Mouse (Mus musculus) c-Kit-positive CD71-negative TER-119-negative erythroid progenitor cells, embryonic 14.5 days (primary cell): ENCODE measurements around the gene Ruvbl1.
A peak's percentile ranks its signal among the peaks of the same experiment; 100 is the strongest.

Experiments used
- DNase-seq: peaks from one replicate; pipeline ENCODE4 v3.0.0-alpha.2; 2013; ENCODE audit warnings: low read depth

Ruvbl1 gene

DNA sequence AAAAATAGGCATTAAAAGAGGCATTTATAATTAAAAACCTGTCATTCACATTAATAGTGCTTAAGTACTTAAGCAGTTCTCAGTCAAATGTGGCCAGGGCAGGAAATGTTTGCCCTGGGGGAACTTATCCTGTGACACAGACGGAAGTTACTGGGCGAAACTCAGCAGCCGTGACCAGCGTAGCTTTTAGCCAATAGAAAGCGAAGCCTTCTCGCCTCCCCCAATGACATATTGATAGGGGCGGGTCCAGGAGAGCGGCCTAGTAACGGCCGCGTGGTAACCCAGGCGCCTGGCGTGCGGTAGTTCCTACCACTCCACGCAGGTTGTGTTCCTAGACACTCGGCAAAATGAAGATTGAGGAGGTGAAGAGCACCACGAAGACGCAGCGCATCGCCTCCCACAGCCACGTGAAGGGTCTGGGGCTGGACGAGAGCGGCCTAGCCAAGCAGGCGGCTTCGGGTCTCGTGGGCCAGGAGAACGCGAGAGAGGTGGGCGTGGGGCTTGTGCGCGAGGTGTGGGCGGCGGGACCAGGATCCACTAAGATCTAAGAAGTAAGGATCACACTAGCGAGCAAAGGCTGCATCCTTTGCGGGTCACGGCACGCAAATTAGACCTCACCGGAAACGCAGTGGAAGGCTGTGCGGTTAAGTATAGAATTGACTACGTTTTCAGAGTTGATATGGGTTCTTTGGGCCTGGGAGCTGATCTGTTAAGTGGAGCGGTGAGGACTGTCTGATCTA is at the start of gene Ruvbl1:
Gene Ruvbl1, plus strand, starts transcription at position 229 of the 740 bp plus-strand sequence.
- peak; percentile 93 for DNase-seq

DNA sequence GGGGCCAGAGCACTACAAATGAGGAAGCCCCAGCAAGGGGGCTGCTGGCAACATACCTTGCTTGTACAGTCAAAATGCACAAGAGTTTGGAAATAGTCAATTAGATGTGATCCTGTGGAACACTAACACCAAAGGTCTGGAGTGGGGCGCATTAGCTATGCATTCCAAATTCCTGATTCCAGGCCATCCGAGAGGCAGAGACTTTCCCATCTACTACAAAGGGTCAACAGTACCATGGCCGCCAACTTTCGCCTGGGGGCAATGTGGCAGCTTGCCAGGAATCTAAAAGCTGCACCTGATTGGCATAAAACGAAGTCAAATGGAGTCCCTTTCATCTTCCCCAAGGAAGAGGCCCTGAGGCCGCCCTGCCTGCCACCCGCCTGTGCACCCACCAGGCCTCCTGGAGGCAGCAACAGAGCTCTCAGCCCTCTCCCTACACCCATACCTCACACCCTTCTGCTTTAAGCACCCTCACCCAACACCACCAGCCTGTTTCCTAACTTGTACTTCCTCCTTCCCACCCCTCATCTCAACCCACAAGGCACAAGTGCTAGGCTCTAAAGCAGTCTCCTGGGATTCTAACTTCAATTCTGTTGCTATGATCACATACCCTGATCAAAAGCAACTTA is 49.0 kb upstream of the Ruvbl1 start:
- DNase-seq: no peak

DNA sequence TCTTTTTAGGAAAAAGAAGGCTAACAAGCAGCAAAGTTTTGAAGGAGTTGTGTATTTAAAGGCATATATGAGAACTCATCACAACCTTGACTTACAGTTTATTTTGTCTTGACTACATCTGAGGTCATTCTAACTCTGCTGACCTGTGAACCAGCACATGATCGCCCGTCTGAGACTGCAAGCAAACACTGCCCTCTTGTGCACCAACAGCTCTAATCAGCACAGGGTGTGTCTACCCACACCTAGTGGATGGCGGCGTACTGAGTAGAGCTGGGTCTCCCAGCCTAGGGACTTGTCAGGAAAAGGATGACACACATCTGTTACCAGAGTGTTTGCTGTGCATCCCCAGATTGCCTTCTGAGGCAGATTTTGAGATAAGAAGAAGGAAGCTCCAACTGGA is 34.0 kb upstream of the Ruvbl1 start:
- DNase-seq: no peak

- DNase-seq: no peak
These were observed 29.6 kb upstream of the Ruvbl1 start for GRCm38 (mm10) chr6:88435609-88436008.

DNA sequence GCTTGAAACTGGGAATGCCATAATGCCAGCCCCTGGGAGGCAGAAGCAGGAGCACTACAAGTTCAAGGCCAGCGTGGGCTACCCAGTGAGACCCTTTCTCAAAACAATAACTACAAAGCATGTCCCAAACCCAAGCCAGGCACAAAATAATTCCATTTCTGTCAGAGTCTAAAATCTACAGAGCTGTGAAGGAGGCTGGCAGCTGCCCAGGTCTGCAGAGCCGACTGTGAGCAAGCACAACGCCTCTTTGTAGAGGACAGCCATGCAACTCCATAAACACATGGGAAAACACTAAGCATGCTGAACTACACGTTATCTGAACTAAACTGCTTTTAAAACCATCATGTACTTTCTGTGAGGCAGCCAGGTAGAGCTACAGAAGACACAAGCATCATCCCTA is 26.2 kb upstream of the Ruvbl1 start:
- DNase-seq: no peak

DNA sequence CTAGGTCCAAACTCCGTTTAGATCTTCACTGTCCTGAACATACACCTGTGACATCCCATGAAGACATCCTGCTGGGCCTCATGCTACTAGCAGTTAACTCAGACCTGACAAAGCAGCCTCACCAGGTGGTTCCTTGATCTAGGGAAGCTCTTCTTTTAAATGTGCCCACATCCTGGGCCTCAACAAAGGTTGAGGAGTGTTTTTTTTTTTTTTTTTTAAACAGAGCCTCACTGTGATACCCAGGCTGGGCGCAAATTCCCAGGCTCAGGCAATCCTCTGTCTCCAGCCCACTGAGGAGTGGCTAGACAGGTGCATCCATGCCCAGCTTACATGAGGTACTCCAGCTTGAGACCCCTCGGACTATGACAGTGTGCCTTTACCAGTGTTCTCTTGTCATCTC is 22.7 kb upstream of the Ruvbl1 start:
- no peak for DNase-seq

DNA sequence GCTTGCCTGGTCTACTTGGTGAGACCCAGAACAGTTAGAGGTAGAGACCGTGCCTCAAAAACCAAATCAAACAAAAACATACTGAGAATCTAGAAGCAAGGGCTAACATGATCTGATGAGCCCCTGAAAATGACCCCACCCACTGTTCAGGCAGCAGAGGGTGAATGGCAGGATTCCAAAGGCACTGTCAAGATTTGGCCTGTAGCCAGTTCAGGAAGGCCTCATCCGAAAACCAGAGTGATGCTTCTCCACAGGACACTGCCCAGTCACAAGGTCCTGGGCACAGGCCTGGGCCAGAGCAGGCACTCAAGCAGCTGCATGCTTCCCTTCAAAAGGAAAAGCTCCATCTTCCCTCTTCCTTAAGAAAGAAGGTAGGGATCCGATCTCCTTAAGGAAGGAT is 21.8 kb upstream of the Ruvbl1 start:
- DNase-seq: no peak

DNA sequence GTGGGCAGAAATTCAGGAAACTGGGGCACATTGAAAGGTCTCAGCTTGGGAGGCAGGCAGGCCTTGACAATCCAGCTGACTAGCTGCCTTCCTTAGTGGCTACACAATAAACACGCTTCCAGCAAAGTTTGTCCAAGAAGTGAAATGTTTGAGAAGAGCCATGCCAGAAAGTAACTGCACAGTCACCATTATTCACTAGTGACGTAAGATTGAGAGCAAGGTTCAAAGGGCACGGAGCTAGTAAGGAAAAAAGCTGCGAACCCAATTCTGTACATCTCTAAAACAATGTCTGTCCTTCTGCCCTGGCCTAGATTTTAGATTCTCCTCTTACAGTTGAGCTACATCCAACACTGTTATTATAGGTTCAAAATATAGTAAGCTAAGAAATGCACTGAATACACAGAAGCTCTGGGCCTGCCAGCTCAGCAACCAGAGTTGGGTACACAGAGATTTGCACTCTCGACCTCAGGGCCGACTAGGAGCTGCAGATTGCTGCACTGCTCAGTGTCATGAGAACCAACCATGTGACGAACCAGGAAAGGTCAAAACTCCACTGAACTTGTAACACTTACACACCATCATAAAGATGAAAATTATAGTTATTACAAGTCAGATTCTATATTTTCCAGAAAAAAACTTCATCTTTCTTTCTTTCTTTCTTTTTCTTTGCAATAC is 21.0 kb upstream of the Ruvbl1 start:
- DNase-seq: no peak

DNA sequence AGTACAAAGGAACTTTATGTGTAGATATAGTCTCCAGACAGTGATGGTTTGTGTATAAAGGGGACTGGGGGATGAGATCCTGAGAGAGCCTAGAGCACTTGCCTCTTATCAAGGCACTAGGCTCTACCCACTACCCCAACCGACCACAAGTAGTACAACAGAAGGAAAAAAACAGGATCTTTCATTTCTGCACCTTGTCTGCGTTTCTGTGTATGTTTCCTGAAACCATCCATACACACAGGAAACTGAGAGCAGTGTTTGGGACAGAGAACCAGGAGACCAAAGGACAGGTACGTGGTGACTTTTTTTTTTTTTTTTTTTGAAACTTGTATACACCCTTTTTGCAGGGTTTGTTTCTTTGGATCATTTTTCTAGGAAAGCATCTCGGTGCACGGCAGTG is 19.5 kb upstream of the Ruvbl1 start:
- no peak for DNase-seq

- DNase-seq: peak; percentile 63
These were observed 18.9 kb upstream of the Ruvbl1 start, which contains the start of gene Eefsec for GRCm38 (mm10) chr6:88446063-88447002. TSS of gene Eefsec (minus strand) at chr6:88446539.

- DNase-seq: no peak
These were observed 17.8 kb upstream of the Ruvbl1 start for GRCm38 (mm10) chr6:88447454-88447853.

DNA sequence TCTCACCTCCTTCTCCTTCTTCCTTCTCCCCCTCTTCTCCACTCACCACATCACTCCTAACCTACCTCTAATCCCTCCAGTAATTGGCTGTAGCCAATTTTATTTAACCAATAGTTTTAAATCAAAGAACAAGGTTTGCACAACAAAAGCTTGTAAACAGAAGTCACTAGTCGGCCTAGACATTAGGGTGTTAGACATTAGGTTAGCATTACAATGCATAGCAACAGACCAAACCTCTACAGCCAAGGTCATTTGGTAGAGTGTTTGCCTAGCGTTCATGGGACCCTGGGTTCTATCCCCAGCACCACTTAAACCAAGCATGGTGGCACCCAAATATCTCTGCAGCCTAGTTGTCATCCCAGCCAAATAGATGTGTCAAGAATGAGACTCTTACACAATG is 10.7 kb upstream of the Ruvbl1 start:
- no peak for DNase-seq

GRCm38 (mm10) chr6:88469878-88470277 is 4.7 kb downstream of the Ruvbl1 start:
- no peak for DNase-seq

- no peak for DNase-seq
These were observed 15.2 kb downstream of the Ruvbl1 start for GRCm38 (mm10) chr6:88480421-88480820.

- no peak for DNase-seq
These were observed 17.9 kb downstream of the Ruvbl1 start for GRCm38 (mm10) chr6:88483111-88483510.

- DNase-seq: no peak
These were observed 18.7 kb downstream of the Ruvbl1 start for GRCm38 (mm10) chr6:88483913-88484312.

GRCm38 (mm10) chr6:88485378-88485777 is 20.2 kb downstream of the Ruvbl1 start:
- no peak for DNase-seq

- no peak for DNase-seq
These were observed 21.7 kb downstream of the Ruvbl1 start for GRCm38 (mm10) chr6:88486893-88487292.

GRCm38 (mm10) chr6:88489026-88489425 is 23.8 kb downstream of the Ruvbl1 start:
- no peak for DNase-seq

DNA sequence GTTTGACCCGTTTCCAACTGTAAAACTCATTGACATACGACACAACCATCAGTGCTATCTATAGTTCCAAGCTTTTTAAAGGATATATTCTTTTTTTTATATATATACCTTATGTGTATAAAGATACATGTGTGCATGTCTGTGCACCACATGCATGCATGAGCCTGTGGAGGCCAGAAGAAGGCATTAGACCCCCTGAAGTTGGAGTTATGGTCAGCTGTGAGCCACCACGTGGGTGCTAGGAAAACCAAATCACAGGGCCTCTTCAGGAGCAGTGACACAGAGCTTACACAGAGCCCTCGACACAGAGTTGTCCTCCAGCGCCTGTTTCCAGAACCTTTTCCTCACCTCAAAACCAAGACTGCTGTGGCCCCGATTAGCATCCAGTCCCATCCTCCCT is 24.6 kb downstream of the Ruvbl1 start:
- DNase-seq: no peak

DNA sequence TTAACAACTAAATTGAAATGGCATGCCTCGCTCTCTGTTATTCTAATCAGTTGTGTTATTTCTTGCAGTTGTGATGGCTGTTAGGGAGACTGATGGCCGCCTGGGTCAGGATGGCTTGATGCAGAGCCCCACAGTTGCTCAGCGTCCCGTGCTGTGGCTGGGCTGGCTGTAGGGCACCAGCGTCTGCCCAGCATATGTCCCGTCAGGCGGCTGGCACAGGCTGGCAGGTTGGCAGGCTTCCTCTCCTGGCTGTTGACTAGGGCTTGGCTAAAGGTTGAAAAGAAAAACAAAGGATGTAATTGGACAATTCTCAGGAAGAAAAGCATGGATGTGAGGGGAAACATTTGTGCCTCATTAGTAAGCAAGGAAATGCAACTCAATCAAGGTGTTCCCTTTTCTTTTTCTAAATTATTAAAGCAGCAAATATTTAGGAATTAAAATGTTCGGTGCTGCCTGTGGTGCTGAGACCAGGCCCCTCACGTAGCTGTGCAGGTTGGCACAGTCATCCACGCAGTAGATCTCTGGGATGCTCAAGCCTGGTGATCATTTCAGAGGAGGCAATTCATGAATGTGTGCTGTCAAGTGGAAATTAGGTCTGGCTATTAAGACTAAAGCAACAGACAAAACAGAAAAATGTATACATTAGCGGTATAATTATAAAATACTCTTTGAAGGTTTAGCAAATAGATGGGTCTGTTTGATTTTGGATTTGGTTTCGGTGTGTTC is 25.6 kb downstream of the Ruvbl1 start:
- DNase-seq: no peak
